Mouse (Mus musculus) E14TG2a.4 (cell line): ENCODE results near the gene Slc7a11.

Source experiments
- CTCF ChIP-seq: conservative IDR thresholded peaks from 2 replicates; pipeline ENCODE4 v1.5.1; 2014; ENCODE audit warnings: low read length
- NANOG ChIP-seq: IDR thresholded peaks from 2 replicates; pipeline ENCODE4 v1.6.1; 2014; ENCODE audit warnings: borderline replicate concordance, low read length, mixed read lengths

DNA sequence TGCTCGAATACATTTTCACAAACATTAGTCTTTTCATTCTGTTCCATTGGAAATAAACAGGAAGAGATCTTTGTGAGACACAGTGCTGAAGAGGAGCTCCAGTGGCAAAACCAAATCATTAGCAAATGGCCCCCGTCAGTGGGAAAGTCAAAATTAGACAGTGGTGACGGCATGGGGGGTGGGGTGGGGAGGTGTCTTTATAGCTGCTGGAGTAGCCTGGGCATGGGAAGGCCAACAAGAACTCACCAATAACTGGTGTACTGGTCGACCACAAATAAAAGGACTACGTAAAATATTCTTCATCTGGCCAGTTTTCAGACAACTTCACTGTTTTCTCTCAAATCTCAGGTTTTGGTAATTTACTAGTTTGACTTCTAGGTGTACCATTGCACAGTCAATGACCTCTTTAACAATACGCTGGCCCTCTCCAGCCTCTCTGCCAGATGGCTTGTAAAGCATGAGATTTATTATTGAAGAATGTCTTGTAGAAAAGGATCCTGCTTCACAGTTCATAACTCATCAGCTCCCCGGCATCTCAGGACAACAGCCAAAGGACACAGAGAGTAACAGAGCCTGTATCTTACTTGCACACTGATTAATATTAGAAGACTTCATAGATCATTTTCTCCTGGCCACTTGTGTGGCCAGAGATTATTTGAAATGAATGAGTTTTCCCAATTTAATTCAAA is 348.9 kb downstream of the Slc7a11 start:
- no peak for TF ChIP-seq CTCF
- no peak for TF ChIP-seq NANOG
